Comparison of ENCODE assay signal across 33 mouse cellular contexts in genomic region chr2:164081577-164081976, GRCm38 (mm10). TPM values are rescaled to one million over a fixed set of nuclear protein-coding genes. Genes with fewer than 3 reads are reported as not detected.
DNase-seq lines count a peak whose midpoint lies in the region; ATAC-seq and TF ChIP-seq lines count a peak whose summit lies in the region.
"Had no signal": no experiment of that assay in that cellular context is flagged by ENCODE, and none has a peak within 500 bp of the region (broad histone marks: within the 10 kb centered on the region; RNA-seq: fewer than 3 reads in every experiment).

No protein-coding gene starts in this region.

- WGBS in spleen, adult 2 months, result 75% methylated on average over 10 of the region's 10 CpGs
- 96% methylated on average over 10 of the region's 10 CpGs for WGBS in hindbrain, embryonic 12.5 days

- peaks cover 30% of the 10 kb centered on the region for H3K4me1 ChIP-seq in spleen, adult 2 months (ENCODE audit: control insufficient read depth, insufficient read depth, insufficient read length)
- no peaks in the 10 kb centered on the region for H3K4me1 ChIP-seq in hindbrain, embryonic 12.5 days
- H3K4me1 ChIP-seq: embryonic facial prominence, embryonic 10.5 days; embryonic facial prominence, embryonic 15.5 days; forebrain, embryonic 13.5 days; hindbrain, embryonic 10.5 days; intestine, embryonic 15.5 days; limb, embryonic 12.5 days; neural tube, embryonic 15.5 days had no signal

- peak overlapping the region; percentile 99 for H3K27ac ChIP-seq in spleen, adult 2 months (ENCODE audit: insufficient read depth, low read length)
- H3K27ac ChIP-seq in hindbrain, embryonic 12.5 days, result no peak overlapping the region
- H3K27ac ChIP-seq: embryonic facial prominence, embryonic 10.5 days; embryonic facial prominence, embryonic 15.5 days; forebrain, embryonic 13.5 days; heart, embryonic 13.5 days; hindbrain, embryonic 10.5 days; intestine, embryonic 15.5 days; layer of hippocampus, adult 2 months; limb, embryonic 12.5 days; liver, embryonic 15.5 days; neural tube, embryonic 15.5 days had no signal

- peaks cover 24% of the 10 kb centered on the region for H3K36me3 ChIP-seq in spleen, adult 2 months (ENCODE audit: control insufficient read depth, insufficient read depth, low read length)
- peaks cover 67% of the 10 kb centered on the region for H3K36me3 ChIP-seq in hindbrain, embryonic 12.5 days

- no peak overlapping the region for H3K9ac ChIP-seq in hindbrain, embryonic 12.5 days
- H3K9ac ChIP-seq: embryonic facial prominence, embryonic 15.5 days; forebrain, embryonic 13.5 days; heart, embryonic 13.5 days; intestine, embryonic 15.5 days; limb, embryonic 12.5 days; liver, embryonic 15.5 days; lung, embryonic 14.5 days; neural tube, embryonic 15.5 days had no signal

- H3K27me3 ChIP-seq in spleen, adult 2 months (ENCODE audit: control insufficient read depth, insufficient read depth, low read length), result no peaks in the 10 kb centered on the region
- H3K27me3 ChIP-seq in hindbrain, embryonic 12.5 days, result no peaks in the 10 kb centered on the region
- H3K27me3 ChIP-seq: embryonic facial prominence, embryonic 15.5 days; forebrain, embryonic 13.5 days; heart, embryonic 13.5 days; intestine, embryonic 15.5 days; limb, embryonic 12.5 days; liver, embryonic 15.5 days; neural tube, embryonic 15.5 days had no signal

- no peak for TF ChIP-seq POLR2A in spleen, adult 2 months (IDR thresholded peaks at IDR 0.05; ENCODE audit: low read depth, low read length)

- no peak for TF ChIP-seq CTCF in spleen, adult 2 months (IDR thresholded peaks at IDR 0.05; ENCODE audit: extremely low read depth, insufficient read depth, insufficient read length, insufficient replicate concordance)

- H3K4me2 ChIP-seq in hindbrain, embryonic 12.5 days (replicated peaks), result no peak overlapping the region
- H3K4me2 ChIP-seq: embryonic facial prominence, embryonic 15.5 days; forebrain, embryonic 13.5 days; heart, embryonic 13.5 days; intestine, embryonic 15.5 days; limb, embryonic 12.5 days; liver, embryonic 15.5 days; lung, embryonic 14.5 days; neural tube, embryonic 15.5 days had no signal

- no peak for DNase-seq in spleen, adult 2 months (ENCODE audit: low read depth in 1 of 2, low spot score in 2 of 2)
- DNase-seq in spleen, postnatal 4 days (ENCODE audit: low spot score in 2 of 2), result no peak
- peak; percentile 78 for DNase-seq in naive thymus-derived CD4-positive, alpha-beta T cell, adult 2 months (ENCODE audit: low read depth)
- peak; percentile 65 for DNase-seq in thymus, postnatal 25 days
- no peak for DNase-seq in left cerebral cortex, postnatal 10 days (ENCODE audit: extremely low spot score in 1 of 2, low spot score in 2 of 2)
- DNase-seq: adrenal gland, postnatal 36 days; cerebellum, adult 8-10 months; cerebellum, postnatal 25 days; gastrocnemius, postnatal 36 days; heart, adult 18-20 months; heart, postnatal 10 days; kidney, adult 2 months; kidney, postnatal 36 days; lung, embryonic 14.5 days; lung, postnatal 14 days; midbrain, embryonic 14.5 days; retina, postnatal 1 day; right cerebral cortex, postnatal 14 days had no signal

- H3K9me3 ChIP-seq in hindbrain, embryonic 12.5 days (replicated peaks), result no peaks in the 10 kb centered on the region
- H3K9me3 ChIP-seq: embryonic facial prominence, embryonic 10.5 days; embryonic facial prominence, embryonic 15.5 days; forebrain, embryonic 13.5 days; heart, embryonic 13.5 days; hindbrain, embryonic 10.5 days; intestine, embryonic 15.5 days; limb, embryonic 12.5 days; liver, embryonic 15.5 days; neural tube, embryonic 15.5 days had no signal

- ATAC-seq in hindbrain, embryonic 12.5 days (ENCODE audit: low FRiP score), result no peak
- ATAC-seq in cerebellum, adult (ENCODE audit: insufficient number of reproducible peaks, low FRiP score, low TSS enrichment), result no peak
- ATAC-seq: forebrain, embryonic 13.5 days; hindbrain, embryonic 16.5 days; intestine, embryonic 15.5 days had no signal

- H3K4me3 ChIP-seq in spleen, adult 2 months (ENCODE audit: extremely low read depth, insufficient read depth, insufficient read length), result no peak overlapping the region
- no peak overlapping the region for H3K4me3 ChIP-seq in hindbrain, embryonic 12.5 days
- H3K4me3 ChIP-seq: embryonic facial prominence, embryonic 10.5 days; embryonic facial prominence, embryonic 15.5 days; forebrain, embryonic 13.5 days; heart, embryonic 13.5 days; hindbrain, embryonic 10.5 days; intestine, embryonic 15.5 days; layer of hippocampus, adult 2 months; limb, embryonic 12.5 days; liver, embryonic 15.5 days; neural tube, embryonic 15.5 days had no signal

- intact Hi-C loops in left cerebral cortex, postnatal 10 days (cut with DNase I), result no loop called here

RNA-seq across cellular contexts. Expression of gene Tomm34, which starts 10.6 kb away (rescaled TPM):
- 51.7 and 66.0 TPM in 2 replicates for polyA plus RNA-seq in spleen, adult 2 months (2012; rRNA removed)
- polyA plus RNA-seq in hindbrain, embryonic 12.5 days (2016; fragmentation: Nextera tagmentation; extraction: Ambion mirVana), result 47.0 and 47.8 TPM in 2 replicates
- total RNA-seq in left cerebral cortex, postnatal 10 days (2021), result 10 to 100 TPM; 34.9 to 35.5 TPM

RNA-seq across cellular contexts. Expression of gene Stk4, which starts 11.5 kb away (rescaled TPM):
- polyA plus RNA-seq in spleen, adult 2 months (2012; rRNA removed), result 31.6 and 36.9 TPM in 2 replicates
- polyA plus RNA-seq in hindbrain, embryonic 12.5 days (2016; fragmentation: Nextera tagmentation; extraction: Ambion mirVana), result 32.0 and 34.5 TPM in 2 replicates
- 10 to 100 TPM; 32.9 to 34.8 TPM for total RNA-seq in left cerebral cortex, postnatal 10 days (2021)

RNA-seq across cellular contexts. Expression of gene Pabpc1l, which starts 56.3 kb away (rescaled TPM):
- polyA plus RNA-seq in spleen, adult 2 months (2012; rRNA removed), result 0.23 and 0.69 TPM in 2 replicates
- 2.3 and 2.9 TPM in 2 replicates for polyA plus RNA-seq in hindbrain, embryonic 12.5 days (2016; fragmentation: Nextera tagmentation; extraction: Ambion mirVana)
- 1 to 10 TPM; 1.5 to 2.3 TPM for total RNA-seq in left cerebral cortex, postnatal 10 days (2021)
- total RNA-seq: monocyte, adult 5-6 weeks had no signal
- polyA plus RNA-seq: liver, adult 2 months had no signal

Comparison
In these comparisons a context has a peak if more than half of its experiments do, and no peak if none do; other contexts are left out.
1. DNase-seq: peak in naive thymus-derived CD4-positive, alpha-beta T cell, adult 2 months (single experiment) and thymus, postnatal 25 days (single experiment); none in spleen, adult 2 months (0 of 2), spleen, postnatal 4 days (0 of 2) and left cerebral cortex, postnatal 10 days (0 of 2).